Mouse (Mus musculus) thymus, postnatal 4 days (tissue): ENCODE measurements around the gene Pnpla1.

Experiments
- DNase-seq: peaks from one replicate; pipeline ENCODE4 v3.0.0; 2021

Gene Pnpla1

DNA sequence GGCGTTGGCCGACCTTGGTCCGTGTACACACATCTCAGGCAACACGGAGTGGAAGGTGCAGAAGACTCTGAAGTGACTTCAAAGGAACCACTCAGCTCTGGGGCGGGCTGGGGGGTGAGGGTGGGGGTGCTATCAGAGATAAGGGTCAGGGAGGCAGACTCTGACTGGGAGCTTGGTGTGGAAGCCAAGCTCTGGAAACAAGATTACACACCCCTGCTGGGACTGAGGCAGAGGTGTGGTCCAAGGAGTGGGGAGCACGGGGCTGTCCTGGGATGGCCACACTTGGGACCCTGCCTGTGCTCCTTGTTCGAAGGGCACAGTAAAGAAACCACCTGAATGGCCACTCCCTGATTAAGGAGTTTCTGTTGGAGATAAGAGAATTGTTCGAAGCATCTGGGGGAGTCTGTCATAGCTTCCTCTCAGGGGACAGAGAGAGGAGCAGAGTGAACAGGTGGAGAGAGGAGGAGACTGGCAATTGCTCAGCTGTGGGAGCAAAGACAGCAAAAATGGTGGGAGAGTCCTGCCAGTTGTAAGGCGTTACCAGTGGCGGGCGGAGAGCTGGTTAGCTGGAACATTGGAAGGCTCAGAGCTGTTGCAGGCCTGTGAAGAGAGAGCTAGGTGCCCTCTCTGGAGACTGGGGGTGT lies 11.1 kb upstream of the Pnpla1 start:
- DNase-seq = no peak

- DNase-seq = no peak
These were observed 7.7 kb upstream of the Pnpla1 start for GRCm38 (mm10) chr17:28850511-28850910.

GRCm38 (mm10) chr17:28854377-28854776 lies 3.8 kb upstream of the Pnpla1 start:
- DNase-seq = no peak

GRCm38 (mm10) chr17:28855166-28855885 lies 2.9 kb upstream of the Pnpla1 start:
- DNase-seq = peak; percentile 75

- no peak for DNase-seq
These were observed 2.2 kb upstream of the Pnpla1 start for GRCm38 (mm10) chr17:28856030-28856429.

DNA sequence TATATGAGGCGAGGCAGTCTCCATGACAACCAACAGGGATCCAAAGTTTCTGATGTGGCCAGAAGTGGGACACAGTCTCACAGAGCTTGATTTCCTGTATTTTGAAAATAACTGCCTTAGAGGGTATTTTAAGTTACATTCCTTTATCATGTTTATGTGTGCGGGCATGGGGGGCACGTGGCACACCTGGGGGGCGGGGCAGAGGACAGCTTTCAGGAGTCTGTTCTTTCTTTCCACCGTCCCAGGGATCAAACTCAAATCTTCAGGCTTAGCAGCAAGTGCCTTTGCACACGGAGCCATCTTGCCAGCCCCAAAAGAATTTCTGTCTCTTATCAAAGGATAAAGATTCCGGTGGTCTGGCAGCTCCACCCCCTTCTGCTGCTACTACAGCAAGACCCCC lies 5.7 kb downstream of the Pnpla1 start:
- DNase-seq = peak; percentile 72

DNA sequence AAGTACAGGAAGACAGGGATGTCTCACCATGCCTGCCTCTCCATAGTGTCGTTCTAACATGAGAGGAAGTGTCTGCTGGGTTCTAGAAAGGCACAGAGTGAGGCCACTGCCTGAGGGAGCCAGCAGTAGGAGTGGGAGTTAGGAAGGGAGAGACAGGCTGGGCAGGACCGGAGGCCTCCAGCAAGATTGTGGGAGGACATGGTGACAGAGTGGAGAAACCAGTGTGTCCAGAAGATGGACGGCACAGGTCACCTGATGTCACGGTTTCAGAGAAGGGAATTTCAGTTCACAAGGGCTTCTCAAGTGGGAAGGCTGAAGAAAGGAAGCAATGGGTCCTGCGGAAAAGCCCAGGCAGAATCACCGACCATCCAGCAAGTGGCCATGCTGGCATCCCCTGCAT lies 6.3 kb downstream of the Pnpla1 start:
- no peak for DNase-seq

GRCm38 (mm10) chr17:28866921-28867320 lies 8.7 kb downstream of the Pnpla1 start:
- DNase-seq = no peak

DNA sequence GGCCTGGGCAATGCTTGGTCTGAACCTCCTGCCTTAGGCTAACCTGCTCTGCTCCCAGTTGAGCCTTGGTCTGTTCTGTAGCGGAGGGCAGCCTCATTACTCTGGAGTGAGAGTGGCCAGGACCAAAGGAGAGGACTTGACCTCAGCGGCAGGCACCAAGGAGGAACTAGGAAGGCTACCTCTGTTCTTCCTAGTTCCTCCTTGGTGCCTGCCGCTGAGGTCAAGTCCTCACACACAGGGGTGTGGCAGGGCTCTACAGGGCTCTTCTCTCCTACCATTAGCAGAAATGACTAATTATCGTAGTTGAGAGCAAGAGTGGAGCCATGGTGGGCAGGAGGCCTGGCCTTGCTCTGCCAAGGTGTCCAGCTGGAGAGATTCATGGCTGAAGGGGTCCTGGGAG lies 9.2 kb downstream of the Pnpla1 start:
- no peak for DNase-seq

GRCm38 (mm10) chr17:28869412-28870110 lies 11.3 kb downstream of the Pnpla1 start:
- no peak for DNase-seq

DNA sequence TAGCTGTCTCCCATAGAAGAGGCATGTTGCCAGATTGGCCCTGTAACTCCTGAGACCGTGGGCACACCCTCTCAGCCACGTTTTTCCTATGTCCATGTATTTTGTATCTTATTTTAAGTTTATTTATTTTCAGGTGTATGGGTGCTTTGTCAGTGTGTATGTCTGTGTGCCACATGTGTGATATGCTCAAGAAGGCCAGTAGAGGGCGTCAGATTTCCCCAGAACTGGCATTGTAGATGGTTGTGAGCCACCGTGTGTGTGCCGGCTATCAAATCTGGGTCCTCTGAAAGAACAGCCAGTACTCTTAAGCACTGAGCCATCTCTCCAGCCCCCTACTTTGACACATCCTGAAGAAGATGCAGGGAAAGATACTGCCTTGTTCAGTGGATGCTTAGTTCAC lies 12.2 kb downstream of the Pnpla1 start:
- DNase-seq = no peak

DNA sequence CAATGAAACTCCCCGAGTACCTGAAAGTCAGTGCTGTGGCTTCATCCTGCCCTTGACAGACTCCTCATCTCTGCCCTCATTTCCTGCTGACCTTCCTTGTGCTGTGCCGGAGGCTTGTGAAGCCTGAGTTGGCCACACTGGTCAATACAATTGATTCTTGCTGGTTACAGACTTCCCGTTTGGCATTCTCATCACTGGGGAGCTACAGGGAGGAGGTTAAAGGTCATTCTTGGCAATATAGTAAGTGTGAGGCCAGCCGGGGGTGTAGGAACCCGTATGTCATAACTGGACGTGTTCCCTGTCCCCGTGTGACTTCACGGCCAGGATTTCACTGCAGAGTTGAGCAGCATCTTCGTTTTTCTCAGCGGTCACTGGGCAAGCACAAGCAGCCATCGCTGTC lies 13.6 kb downstream of the Pnpla1 start:
- no peak for DNase-seq

DNA sequence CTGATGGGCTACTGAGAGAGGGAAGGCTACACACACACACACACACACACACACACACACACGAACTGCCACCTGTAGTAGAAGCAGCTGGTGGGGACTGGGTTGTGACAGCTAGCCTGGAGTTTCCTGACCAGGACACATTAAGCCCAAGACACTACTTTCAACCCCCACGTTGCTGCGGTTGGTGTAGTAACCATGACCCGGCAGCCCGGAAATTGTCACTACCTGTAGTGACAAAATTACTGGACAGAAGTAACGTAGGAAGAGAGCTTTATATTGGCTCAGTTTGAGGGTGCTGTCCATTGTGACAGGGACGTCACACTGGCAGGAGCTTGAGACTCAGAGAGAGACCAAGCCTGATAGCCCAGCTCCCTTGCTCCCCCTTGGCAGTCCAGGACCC lies 14.1 kb downstream of the Pnpla1 start:
- DNase-seq = no peak

GRCm38 (mm10) chr17:28874216-28874615 lies 16.0 kb downstream of the Pnpla1 start:
- DNase-seq = no peak

GRCm38 (mm10) chr17:28874825-28875224 lies 16.6 kb downstream of the Pnpla1 start:
- DNase-seq = no peak

GRCm38 (mm10) chr17:28875316-28875715 lies 17.1 kb downstream of the Pnpla1 start:
- no peak for DNase-seq

- DNase-seq = no peak
These were observed 18.1 kb downstream of the Pnpla1 start for GRCm38 (mm10) chr17:28876331-28876730.

DNA sequence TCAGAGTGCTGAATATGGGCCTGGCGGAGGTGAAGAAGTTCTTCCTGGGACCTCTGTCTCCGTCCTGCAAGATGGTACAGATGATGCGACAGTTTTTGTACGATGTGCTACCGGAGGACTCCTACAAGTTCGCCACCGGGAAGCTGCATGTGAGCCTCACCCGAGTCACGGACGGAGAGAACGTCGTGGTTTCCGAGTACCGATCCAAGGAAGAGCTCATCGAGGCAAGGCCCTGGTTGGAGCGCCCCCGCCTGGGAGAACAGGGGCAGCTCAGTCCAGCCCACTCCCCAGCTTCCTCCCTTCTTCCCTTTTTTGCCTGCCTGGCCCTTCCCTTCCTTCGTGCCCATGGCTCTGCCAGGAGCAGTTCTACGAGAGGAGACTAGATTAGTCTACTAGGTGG lies 18.6 kb downstream of the Pnpla1 start:
- peak; percentile 75 for DNase-seq

DNA sequence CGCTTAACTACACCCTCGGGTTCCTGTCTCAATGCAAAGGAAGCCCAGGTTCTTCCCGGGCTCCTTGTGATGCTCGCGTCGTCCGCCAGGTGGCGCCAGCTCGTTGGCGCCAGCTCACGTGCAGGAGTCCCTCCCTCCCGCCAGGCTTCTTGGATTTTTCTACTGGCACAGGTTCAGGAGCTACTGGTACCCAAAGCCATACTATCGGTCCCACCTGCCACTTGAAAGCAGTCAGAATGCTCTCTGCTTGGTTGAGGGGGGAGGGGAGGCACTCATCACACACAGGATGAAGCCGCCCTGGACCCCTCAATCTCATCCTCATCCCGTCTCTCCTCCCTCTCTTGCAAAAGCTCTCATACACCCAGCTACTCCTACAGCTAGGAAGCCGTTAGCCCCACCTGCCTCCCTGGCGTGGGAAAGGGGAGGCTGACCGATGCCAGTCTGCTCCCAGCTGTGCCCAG lies 21.8 kb downstream of the Pnpla1 start:
- peak; percentile 89 for DNase-seq

DNA sequence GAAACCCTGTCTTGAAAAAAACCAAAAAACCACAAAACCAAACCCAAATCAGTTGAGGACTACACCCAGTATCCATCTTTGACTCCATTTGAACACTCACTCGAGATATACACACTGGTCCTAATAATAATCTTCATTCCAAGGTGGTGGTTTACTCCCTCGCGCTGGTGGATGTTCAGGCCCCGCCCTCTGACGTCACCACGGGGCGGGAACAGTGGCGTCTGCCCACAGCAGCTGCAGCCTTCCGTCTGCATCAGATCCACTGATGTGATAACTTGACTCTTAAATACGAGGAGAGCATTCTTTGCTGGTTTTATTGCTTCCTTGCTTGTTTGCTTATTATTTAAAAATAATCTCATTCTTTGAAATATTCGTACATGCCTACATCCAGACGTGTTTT lies 24.1 kb downstream of the Pnpla1 start:
- DNase-seq = peak; percentile 90

GRCm38 (mm10) chr17:28882810-28883209 lies 24.6 kb downstream of the Pnpla1 start:
- DNase-seq = peak; percentile 48

DNA sequence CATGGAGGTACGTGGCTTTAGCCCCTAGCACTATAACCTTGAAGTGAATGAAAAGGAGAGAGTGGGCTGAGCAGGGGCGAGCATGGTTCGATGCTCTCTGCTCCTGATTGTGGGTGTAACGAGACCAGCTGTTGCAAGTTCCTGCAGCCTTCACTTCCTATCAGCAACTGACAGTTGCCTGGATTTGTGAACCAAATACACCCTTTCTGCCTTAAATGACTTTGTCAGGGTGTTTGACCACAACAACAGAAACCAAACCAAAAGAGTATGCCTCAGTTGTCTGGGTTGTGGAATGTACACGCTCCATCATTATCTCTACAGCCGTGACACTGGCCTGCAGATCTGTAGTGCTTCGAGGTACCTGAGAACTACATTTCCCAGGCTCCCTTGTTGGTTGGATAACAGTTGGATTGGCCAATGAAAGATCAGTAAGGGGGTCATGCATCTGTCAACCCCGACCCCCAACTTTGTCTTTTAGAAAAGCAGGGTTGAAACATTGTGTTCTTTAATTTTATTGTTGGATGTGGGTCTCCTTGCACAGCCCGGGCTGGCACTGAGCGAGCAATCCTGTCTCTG lies 25.8 kb downstream of the Pnpla1 start:
- DNase-seq = peak; percentile 37

DNA sequence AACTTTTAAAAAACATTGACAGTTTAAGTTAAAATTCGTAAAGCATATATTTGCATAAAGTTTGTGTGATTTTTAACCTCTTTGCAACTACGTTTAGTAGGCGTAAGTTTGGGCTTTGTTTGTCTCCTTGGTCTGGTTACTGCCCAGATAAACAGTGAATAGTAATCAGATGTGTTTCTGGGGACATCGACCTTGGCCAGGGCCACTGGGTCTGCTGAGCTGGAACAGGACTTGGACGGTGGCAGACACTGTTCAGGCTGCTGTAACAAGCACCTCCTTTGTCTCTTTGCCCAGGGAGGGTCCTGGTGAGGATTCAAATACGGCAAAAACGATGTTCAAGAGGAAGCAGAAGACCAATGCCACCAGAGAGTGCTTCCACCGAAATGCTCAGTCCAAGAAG lies 27.0 kb downstream of the Pnpla1 start:
- DNase-seq = no peak

- DNase-seq = no peak
These were observed 28.1 kb downstream of the Pnpla1 start for GRCm38 (mm10) chr17:28886266-28886665.
